Mouse (Mus musculus): ENCODE results near the gene Sltm.

GRCm38 (mm10) chr9:70556796-70557195 is 14.2 kb downstream of the Sltm start:
- no peak for TF ChIP-seq CTCF (IDR thresholded peaks at IDR 0.05; ENCODE audit: extremely low read depth, insufficient read depth, low read length)
- TF ChIP-seq POLR2A (IDR thresholded peaks at IDR 0.05; ENCODE audit: extremely low read depth, insufficient read depth, low read length): no peak

Measured in cortical plate, adult 2 months (tissue).